Mouse (Mus musculus): ENCODE data around the gene Fam149a.

Gene Fam149a

GRCm38 (mm10) chr8:45381963-45382347 is at the start of gene Fam149a:
TSS of gene Fam149a (minus strand) at chr8:45382291.
- no peak for DNase-seq

DNA sequence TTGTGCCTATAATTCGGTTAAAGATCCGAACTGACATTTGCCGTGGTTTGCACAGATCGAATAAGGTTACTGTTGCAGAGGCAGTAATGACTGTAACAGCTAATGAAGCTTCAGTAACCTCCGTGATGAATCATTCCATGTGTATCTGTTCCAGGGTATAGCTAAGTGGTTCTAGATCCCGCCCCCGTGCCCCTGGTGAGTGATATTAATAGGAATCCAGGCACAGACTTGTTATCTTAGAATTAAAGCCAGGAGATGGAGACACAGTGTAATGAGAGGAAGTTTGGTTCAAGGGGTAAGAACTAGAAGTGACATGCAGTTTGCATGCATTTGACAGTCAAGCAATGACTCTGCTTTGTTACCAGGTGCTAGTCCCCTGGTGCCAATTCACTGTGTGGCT is 38.1 kb upstream of the Fam149a start:
- no peak for DNase-seq

- DNase-seq = no peak
These were observed 32.9 kb upstream of the Fam149a start for GRCm38 (mm10) chr8:45414965-45415364.

GRCm38 (mm10) chr8:45410882-45411281 is 28.8 kb upstream of the Fam149a start, which contains the start of gene Tlr3:
TSS of gene Tlr3 (minus strand) at chr8:45411080.
- DNase-seq = no peak

DNA sequence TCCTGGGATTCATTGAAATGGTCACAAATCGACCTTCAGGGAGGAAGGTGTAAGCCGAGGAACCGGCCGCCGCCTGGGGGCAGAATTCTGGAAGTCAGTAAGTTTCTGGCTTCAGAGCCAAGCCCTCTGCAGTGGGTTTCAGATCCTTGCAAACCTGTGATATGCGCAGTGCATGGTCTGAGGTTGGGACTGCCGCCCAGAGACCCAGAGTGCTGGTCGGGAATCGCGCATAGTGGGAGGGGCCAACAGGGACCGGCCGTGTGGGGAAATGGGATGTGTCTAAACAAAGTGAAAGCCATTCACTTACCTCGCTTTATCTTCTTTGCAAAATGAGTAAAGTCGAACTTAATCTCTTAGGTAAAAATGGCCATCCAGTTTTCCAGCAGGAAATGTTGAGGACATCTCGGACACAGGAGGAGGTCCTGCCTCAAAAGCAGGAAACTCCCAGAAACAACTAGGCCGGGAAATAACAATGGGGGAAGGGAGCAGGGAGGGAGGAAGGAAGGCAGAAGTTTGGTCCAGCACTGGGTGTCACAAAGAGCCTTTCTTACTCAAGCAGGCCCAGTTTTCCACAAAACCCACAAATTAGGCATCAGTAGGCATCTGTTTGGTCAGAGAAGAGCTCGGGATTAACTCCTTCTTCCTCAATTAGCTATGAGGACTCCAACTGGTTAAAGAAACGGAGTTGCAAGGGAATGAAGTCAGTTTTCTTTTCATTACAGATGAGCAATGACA is 28.2 kb upstream of the Fam149a start:
- peak; percentile 84 for DNase-seq

DNA sequence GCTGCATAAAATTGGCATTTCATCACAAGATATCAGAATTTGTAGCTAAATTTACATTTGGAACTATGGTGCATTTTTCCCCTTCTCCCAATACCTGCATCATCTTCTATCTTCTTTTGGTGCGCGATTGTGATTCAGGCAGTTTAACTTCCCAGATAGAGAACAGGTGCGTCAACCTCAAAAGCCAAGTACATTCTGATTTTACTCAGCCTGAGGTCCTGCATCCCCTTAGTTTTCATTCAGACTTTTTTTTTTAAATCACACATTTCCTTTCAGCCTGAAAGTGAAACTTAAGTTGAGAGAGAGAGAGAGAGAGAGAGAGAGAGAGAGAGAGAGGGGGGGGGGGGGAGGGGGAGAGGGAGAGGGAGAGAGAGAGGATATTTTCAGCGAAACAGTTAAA is 27.6 kb upstream of the Fam149a start:
- DNase-seq = no peak

DNA sequence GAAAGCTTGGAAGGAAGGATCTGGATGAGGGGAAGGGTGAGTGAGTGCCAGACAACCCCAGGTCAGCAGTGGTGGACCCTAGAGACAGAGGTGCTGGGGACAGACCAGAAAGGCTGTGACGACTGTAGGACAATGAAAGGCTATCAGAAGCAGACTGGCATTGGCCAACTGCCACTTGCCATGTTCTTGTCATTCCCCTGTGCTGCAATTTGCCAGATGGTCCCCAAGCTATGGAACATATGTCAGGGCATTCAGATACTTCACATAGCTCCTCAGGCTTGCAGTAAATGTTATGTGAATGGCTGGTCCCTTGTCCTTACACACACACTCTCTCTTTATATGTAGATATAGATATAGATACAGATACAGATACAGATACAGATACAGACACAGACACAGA is 1.2 kb upstream of the Fam149a start:
- no peak for DNase-seq

DNA sequence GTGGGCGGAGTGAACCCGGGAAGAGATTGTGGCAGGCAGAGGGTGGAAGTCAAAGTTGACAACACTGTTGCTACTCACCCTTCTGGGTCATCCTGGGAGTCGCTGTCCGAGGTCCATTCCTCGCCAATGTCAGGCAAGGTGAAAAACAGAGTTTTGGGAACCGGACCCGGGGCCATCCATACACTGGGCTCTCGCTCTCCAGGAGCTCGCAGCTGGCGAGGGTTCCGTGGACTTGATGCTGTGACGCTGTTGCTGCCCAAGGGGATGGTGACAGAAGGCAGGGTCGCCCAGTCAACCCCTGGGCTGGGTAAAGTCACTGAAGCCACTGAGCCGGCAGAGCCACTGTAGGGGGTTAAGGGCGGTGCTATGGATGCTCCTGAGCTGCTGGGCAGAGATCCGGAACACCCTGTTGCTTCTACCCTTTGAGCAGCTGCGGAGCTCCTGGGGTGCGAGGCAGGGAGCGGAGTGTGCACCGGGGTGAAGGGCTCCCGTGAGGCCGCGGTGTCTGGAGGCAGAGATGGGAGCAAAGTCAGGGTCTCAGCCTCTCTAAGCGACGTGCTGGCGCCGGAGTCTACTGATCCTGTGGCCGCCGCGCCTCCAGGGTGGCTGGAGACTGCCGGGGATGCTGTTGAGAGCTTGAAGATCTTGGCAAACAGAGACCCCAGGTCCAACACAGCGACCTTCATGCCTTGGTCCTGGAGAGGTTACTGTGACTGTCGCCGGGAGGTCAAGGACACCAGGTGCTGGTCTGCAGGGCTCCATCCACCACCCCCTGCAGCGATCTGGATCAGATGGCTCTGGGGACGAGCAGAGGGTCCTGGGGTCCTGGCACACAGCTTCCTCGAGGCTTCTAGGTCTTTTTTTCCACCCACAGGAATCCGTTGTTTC is 772 bp downstream of the Fam149a start:
- no peak for DNase-seq

DNA sequence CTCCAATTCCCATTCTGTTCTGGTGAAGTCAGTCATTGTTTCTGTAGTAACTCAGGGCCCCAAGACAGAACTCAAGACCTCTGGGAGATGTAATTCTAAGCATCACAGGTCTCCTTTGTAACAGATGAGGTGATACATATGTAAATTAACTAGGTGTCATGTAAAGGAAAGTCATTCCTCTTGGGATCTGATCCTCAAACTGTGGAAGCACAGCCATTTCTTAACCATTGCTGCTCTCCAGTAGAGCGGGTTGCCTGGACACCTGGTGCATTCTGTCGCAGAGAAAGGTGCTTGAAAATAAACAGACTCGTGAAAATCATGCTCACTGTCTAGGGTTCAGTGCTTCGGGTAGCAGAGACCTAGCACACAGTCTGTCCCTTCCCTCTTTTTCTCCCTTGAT is 1.5 kb downstream of the Fam149a start:
- DNase-seq = no peak

DNA sequence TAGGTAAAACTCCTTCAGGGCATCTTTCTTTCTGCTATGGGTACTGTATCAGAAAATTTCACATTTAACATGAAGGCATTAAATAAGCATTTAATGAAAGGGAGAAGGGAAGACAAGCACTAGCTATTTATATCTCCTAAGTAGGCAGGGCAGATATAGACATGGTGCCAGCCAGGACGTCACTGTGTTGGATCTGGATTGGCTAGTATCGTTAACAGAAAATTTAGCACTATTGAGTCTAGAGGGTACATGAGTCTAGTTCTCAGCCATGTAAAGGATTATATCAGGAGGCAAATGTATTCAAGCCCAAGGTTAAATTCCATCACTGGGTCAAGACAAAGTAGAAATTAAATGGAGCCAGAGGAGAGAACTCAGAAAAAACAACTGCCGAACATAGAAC is 8.0 kb downstream of the Fam149a start:
- no peak for DNase-seq

- DNase-seq = no peak
These were observed 14.9 kb downstream of the Fam149a start for GRCm38 (mm10) chr8:45367154-45367553.

DNA sequence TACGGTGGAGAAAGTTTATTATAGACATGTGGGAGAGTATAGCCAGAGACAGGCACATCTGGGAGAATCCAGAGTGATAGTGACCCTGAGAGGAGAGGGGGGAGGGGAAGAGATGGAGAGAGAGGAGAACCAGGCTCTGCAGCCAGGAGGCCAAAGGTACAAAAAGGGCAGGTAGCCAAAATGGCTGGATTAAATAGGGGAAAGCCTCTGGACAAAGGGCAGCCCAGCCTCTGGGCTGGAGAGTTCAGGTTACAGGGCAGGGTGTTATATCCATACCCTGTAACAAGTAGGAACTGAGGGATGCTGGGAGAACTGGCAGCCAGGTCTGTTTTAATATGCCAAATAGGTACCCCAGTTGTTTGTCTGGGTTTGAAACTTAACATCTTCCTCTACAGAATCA is 18.9 kb downstream of the Fam149a start:
- no peak for DNase-seq

DNA sequence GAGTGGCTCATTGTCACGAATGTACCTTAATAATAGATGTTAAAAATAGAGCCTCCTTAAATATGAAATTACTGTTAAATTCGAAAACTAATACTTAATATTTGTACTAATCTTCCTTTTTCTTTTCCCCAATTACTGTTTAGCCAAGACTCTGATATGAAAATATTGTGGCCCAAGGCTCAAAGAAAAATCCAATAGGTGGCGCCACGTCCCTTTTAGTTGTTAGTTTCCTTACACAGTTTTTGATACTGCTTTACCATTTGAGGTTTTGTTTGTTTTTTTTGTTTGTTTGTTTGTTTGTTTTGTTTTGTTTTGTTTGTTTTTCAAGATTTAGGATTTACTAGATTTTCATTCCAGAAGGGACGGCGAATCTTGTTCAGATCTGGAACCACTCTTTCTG is 19.8 kb downstream of the Fam149a start:
- peak; percentile 65 for DNase-seq

DNA sequence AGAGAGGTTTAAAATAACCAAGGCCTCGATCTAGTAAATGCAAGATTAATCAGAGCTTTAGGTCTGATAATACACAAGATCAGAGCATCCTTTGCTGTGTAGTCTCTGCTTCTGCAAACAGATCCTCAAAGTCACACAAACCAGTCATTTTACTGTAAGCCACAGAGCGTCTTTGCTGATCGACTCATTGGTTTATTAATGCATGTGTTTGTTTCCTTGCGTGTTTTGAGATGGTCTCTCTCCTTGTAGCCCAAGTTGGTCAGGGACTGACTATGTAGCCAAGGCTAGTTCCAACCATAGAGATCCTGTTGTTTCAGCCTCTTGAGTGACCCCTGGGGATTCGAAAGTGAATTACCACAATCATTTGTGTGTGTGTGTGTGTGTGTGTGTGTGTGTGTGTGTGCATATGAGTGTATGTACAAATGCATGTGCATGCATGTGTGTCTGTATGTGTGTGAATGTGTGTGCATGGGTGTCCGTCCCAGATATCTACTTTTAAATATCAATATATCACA is 22.9 kb downstream of the Fam149a start:
- no peak for DNase-seq

DNA sequence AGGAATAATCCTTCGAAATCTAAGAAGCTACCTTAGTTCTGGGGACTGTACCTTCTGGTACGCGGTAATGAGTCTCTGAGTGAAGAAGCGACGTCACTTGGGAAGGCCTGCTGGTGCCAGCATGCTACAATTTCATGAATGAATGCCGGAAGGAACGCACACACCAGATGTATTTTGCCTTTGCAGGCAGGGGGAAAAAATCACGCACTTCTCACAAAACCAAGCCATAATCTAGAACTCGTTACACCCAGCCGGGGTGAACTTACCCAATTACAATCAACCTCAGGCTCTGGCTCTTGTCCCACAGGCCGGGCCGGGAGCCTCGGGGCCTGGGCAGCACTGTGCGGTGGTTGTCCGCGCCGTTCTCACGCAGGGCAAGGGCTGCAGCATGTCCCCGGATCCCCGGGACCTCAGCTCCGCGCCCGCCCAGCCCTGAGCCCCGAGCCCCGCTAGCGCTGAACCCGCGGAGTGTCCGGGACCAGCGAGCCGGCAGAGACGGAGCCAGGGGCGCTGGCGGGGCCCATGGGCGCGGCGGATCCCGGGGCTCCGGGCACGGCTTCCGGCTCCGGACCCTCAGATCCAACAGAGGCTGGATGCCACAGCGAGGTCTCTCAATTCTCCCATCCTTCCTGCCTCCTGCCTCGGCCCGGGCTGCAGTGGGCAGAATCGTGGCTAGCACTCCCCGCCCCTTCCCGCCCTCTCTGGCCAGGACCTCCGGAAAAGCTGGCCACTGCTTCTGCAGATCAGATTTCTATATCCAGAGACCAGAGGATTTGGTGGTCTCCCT is 23.8 kb downstream of the Fam149a start:
- DNase-seq = peak; percentile 74

DNA sequence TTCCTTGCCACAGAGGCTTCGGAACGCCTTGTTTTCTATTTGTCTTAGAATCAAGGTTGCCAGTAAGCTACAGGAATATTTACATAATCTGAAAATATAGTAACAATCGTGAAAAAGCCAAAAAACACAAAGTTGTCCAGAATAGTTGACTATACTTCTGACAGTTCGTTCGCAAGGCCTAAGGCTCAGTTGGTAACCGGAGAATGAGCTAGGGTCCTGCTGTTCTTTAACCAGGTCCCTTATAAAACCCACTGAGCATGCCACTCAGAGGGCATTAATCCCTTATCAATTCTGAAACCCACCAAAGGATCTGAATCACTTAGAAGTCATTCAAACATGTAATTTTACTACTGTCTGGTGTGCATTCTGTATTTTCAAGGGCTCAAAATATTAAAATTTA is 26.3 kb downstream of the Fam149a start:
- DNase-seq = no peak

DNA sequence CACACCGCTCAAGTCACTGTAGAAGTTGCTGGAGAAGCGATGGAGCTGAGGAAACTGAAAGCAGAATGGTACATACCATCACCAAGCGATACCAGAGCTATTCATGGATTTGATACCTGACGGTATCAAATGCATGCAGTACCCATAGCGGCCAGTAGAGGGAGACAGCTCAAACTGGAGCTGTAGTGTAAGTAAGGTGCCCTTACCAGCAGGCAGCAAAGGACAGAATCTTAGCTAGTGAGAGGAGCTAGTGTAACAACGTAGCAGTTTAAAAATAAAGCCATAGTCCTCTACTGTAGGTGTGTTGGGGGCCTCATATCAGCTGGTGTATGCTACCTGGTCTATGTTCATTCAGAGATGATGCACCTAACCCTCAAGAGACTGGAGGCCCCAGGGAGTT is 37.1 kb downstream of the Fam149a start:
- DNase-seq = peak; percentile 82

DNA sequence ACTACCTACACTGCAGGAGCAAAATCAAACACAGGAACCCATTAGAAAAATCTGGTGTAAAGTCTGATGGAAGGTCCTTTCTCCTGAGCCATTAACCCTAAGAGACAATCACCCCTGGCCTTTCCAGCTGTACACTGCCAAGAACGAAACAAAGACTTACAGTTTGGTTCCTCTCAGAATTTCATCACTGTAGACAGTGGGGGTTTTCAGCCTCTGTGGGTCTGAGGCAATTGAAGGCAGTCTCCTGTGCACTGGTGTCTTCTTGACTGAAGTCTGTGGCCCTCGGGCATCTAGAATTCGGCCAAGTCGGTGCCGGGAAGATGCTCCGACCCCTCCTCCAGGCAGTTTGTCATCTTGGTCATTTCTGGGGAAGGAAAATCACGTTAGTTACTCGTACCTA is 37.8 kb downstream of the Fam149a start:
- no peak for DNase-seq

GRCm38 (mm10) chr8:45341630-45342628 is 40.2 kb downstream of the Fam149a start:
- DNase-seq = no peak

GRCm38 (mm10) chr8:45333493-45333892 is 48.6 kb downstream of the Fam149a start:
- DNase-seq = peak; percentile 15

GRCm38 (mm10) chr8:45332685-45333409 is 49.2 kb downstream of the Fam149a start, which contains the start of gene Cyp4v3:
TSS of gene Cyp4v3 (minus strand) at chr8:45333216.
- peak; percentile 75 for DNase-seq

Data from kidney, postnatal 10 days (tissue).